Mouse (Mus musculus): Measurements from ENCODE around the gene Ankle1. TPM values are rescaled to one million over a fixed set of nuclear protein-coding genes. Genes with fewer than 3 reads are reported as not detected.
A peak's percentile ranks its signal among the peaks of the same experiment; 100 is the strongest.

Ankle1 gene
- polyA plus RNA-seq, 1 experiment = 17.4 TPM

DNA sequence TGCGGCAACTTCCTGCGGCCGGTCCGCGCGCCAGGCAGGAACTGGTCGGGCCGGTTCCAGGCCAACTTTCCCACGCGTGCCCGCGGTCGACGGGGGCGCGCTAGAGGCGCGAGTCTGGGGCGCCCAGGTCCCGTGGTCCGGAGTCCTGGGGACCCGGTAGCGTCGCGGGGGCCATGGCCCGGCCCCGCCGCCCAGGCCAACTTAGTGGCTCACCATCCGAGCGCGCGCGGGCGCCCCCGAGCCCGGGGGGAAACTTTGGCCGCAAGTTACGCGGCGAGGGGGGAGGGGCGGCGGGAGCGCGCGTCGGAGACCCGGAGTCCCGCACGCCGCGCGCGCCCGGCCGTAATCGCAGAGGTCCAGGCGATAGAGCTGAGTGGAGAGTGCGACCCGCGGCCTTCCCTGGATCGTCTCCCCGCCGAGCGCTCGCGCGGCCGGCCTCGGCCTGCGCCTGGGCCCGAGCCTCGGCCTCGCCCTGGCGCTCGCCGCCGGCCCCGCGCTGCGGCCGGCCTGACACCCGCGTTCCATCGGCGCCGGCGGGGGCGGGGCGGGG, 24.3 kb upstream of the Ankle1 start, which contains the start of gene Nr2f6:
Nr2f6 (minus strand) TSS at position 540 of the 550 bp plus-strand sequence.
- Histone ChIP-seq H3K27me3 (ENCODE audit: control insufficient read depth) (peaks cover 70% of the 10 kb centered on the region), H3K9me3 (ENCODE audit: control insufficient read depth, low read length) (peaks cover 5% of the 10 kb centered on the region; the same call in 1 of the 2 replicates), H3K4me3 (replicated peaks) (peak within 1 kb of the TSS; percentile 63), H3K36me3 (ENCODE audit: control insufficient read depth) (peaks cover 8% of the 10 kb centered on the region; the same call in 1 of the 2 replicates), H3K4me1 (ENCODE audit: control insufficient read depth) (peaks cover 18% of the 10 kb centered on the region)
- TF ChIP-seq GATA1 (IDR thresholded peaks at IDR 0.05; ENCODE audit: low read length) (no peak), TAL1 (IDR thresholded peaks at IDR 0.05; ENCODE audit: low read length) (no peak)

- peaks cover 62% of the 10 kb centered on the region for H3K27me3 ChIP-seq (ENCODE audit: control insufficient read depth)
- H3K36me3 ChIP-seq (ENCODE audit: control insufficient read depth) = peaks cover 5% of the 10 kb centered on the region; the same call in 1 of the 2 replicates
- peak overlapping the region; percentile 63 for H3K4me3 ChIP-seq (replicated peaks)
- peaks cover 16% of the 10 kb centered on the region for H3K4me1 ChIP-seq (ENCODE audit: control insufficient read depth)
- peaks cover 5% of the 10 kb centered on the region; the same call in 1 of the 2 replicates for H3K9me3 ChIP-seq (ENCODE audit: control insufficient read depth, low read length)
- TF ChIP-seq TAL1 (IDR thresholded peaks at IDR 0.05; ENCODE audit: low read length) (no peak), GATA1 (IDR thresholded peaks at IDR 0.05; ENCODE audit: low read length) (no peak)
Observed at GRCm38 (mm10) chr8:71381971-71382961, 23.5 kb upstream of the Ankle1 start.

- TF ChIP-seq TAL1 (IDR thresholded peaks at IDR 0.05; ENCODE audit: low read length) (no peak), GATA1 (IDR thresholded peaks at IDR 0.05; ENCODE audit: low read length) (no peak)
- H3K4me1 ChIP-seq (ENCODE audit: control insufficient read depth) = peaks cover 16% of the 10 kb centered on the region
- no peaks in the 10 kb centered on the region; the same call in 1 of the 2 replicates for H3K36me3 ChIP-seq (ENCODE audit: control insufficient read depth)
- H3K27me3 ChIP-seq (ENCODE audit: control insufficient read depth) = peaks cover 53% of the 10 kb centered on the region
- H3K9me3 ChIP-seq (ENCODE audit: control insufficient read depth, low read length) = peaks cover 5% of the 10 kb centered on the region; the same call in 1 of the 2 replicates
- H3K4me3 ChIP-seq (replicated peaks) = no peak overlapping the region
Observed at GRCm38 (mm10) chr8:71383396-71383795, 22.4 kb upstream of the Ankle1 start.

GRCm38 (mm10) chr8:71383860-71384259, 21.9 kb upstream of the Ankle1 start:
- TF ChIP-seq TAL1 (IDR thresholded peaks at IDR 0.05; ENCODE audit: low read length) = no peak
- no peak for TF ChIP-seq GATA1 (IDR thresholded peaks at IDR 0.05; ENCODE audit: low read length)
- H3K27me3 ChIP-seq (ENCODE audit: control insufficient read depth) = peaks cover 48% of the 10 kb centered on the region

GRCm38 (mm10) chr8:71385212-71385835, 20.5 kb upstream of the Ankle1 start:
- Histone ChIP-seq H3K27me3 (ENCODE audit: control insufficient read depth) (peaks cover 33% of the 10 kb centered on the region), H3K9me3 (ENCODE audit: control insufficient read depth, low read length) (peaks cover 5% of the 10 kb centered on the region; the same call in 1 of the 2 replicates), H3K4me1 (ENCODE audit: control insufficient read depth) (peaks cover 16% of the 10 kb centered on the region), H3K4me3 (replicated peaks) (no peak overlapping the region), H3K36me3 (ENCODE audit: control insufficient read depth) (no peaks in the 10 kb centered on the region)
- TF ChIP-seq TAL1 (IDR thresholded peaks at IDR 0.05; ENCODE audit: low read length) = no peak
- no peak for TF ChIP-seq GATA1 (IDR thresholded peaks at IDR 0.05; ENCODE audit: low read length)

More at GRCm38 (mm10) chr8:71383860-71384259, 21.9 kb upstream of the Ankle1 start:
- Histone ChIP-seq H3K4me1 (ENCODE audit: control insufficient read depth) (peaks cover 16% of the 10 kb centered on the region), H3K9me3 (ENCODE audit: control insufficient read depth, low read length) (peaks cover 5% of the 10 kb centered on the region; the same call in 1 of the 2 replicates), H3K36me3 (ENCODE audit: control insufficient read depth) (no peaks in the 10 kb centered on the region), H3K4me3 (replicated peaks) (no peak overlapping the region)

DNA sequence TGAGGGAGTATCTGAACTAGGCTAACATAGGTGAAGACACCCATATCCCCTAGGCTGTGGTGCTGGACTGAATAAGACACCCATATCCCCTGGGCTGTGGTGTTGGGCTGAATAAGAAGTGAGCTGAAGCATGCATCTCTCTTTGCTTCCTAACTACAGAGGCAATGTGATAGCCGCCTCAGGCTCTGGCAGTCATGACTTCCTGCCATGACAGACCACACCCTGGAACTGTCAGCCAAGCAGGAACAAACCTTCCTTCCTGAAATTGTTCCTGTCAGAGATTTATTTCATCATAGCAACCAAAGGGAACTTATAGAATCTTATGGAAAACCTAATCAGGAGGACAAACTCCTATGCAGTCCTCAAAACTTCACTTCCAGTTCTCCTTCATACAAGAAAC, 17.5 kb upstream of the Ankle1 start:
- TF ChIP-seq GATA1 (IDR thresholded peaks at IDR 0.05; ENCODE audit: low read length) (no peak), TAL1 (IDR thresholded peaks at IDR 0.05; ENCODE audit: low read length) (no peak)
- H3K4me1 ChIP-seq (ENCODE audit: control insufficient read depth) = peaks cover 4% of the 10 kb centered on the region
- H3K36me3 ChIP-seq (ENCODE audit: control insufficient read depth) = no peaks in the 10 kb centered on the region
- no peak overlapping the region for H3K4me3 ChIP-seq (replicated peaks)
- peaks cover 7% of the 10 kb centered on the region for H3K27me3 ChIP-seq (ENCODE audit: control insufficient read depth)
- no peaks in the 10 kb centered on the region for H3K9me3 ChIP-seq (ENCODE audit: control insufficient read depth, low read length)

- Histone ChIP-seq H3K9me3 (ENCODE audit: control insufficient read depth, low read length) (no peaks in the 10 kb centered on the region), H3K27me3 (ENCODE audit: control insufficient read depth) (no peaks in the 10 kb centered on the region), H3K4me1 (ENCODE audit: control insufficient read depth) (peaks cover 23% of the 10 kb centered on the region), H3K4me3 (replicated peaks) (no peak overlapping the region), H3K36me3 (ENCODE audit: control insufficient read depth) (no peaks in the 10 kb centered on the region)
- no peak for TF ChIP-seq TAL1 (IDR thresholded peaks at IDR 0.05; ENCODE audit: low read length)
Observed at GRCm38 (mm10) chr8:71391696-71392095, 14.1 kb upstream of the Ankle1 start.

DNA sequence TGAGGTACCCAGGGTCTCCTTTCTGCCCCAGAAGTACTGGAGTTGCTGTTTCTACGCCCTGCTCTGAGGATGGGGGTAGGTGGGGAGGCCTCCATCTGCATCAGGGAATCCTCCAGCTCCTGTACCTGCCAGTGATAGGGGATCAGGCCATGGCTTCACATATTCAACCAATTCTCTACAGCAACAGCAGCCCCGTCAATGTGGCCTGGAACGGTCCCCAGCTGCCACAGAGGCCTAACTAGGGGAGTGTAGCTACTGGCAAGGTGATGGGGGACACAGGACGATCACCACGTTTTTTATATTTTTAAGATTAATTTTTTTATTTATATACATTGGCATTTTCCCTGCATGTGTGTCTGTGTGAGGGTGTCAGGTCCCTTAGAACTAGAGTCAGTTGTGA, 13.4 kb upstream of the Ankle1 start:
- TF ChIP-seq GATA1 (IDR thresholded peaks at IDR 0.05; ENCODE audit: low read length) (no peak), TAL1 (IDR thresholded peaks at IDR 0.05; ENCODE audit: low read length) (no peak)
- no peak overlapping the region for H3K4me3 ChIP-seq (replicated peaks)

More for the DNA sequence above, 13.4 kb upstream of the Ankle1 start:
- Histone ChIP-seq H3K9me3 (ENCODE audit: control insufficient read depth, low read length) (no peaks in the 10 kb centered on the region), H3K4me1 (ENCODE audit: control insufficient read depth) (peaks cover 27% of the 10 kb centered on the region), H3K27me3 (ENCODE audit: control insufficient read depth) (no peaks in the 10 kb centered on the region), H3K36me3 (ENCODE audit: control insufficient read depth) (no peaks in the 10 kb centered on the region)
